Mouse (Mus musculus): ENCODE measurements around the gene Gm40193.

Gene Gm40193

GRCm38 (mm10) chr11:70532839-70533238 lies at the start of gene Gm40193:
TSS of gene Gm40193 (minus strand) at chr11:70532939.
- Histone ChIP-seq H3K27me3 (ENCODE audit: insufficient read depth, low read length) (peaks cover 4% of the 10 kb centered on the region), H3K9me3 (ENCODE audit: low read length) (no peaks in the 10 kb centered on the region), H3K4me1 (replicated peaks; ENCODE audit: low read depth, low read length) (peaks cover 9% of the 10 kb centered on the region; the same call in 1 of the 2 replicates), H3K4me3 (replicated peaks; ENCODE audit: low read length) (no peak within 1 kb of the TSS), H3K36me3 (ENCODE audit: insufficient read depth, low read length) (peaks cover 18% of the 10 kb centered on the region)
- TF ChIP-seq NANOG (IDR thresholded peaks at IDR 0.05; ENCODE audit: borderline replicate concordance, low read length) (no peak), POU5F1 (IDR thresholded peaks at IDR 0.05; ENCODE audit: borderline replicate concordance, low read length) (no peak), CTCF (conservative IDR thresholded peaks at IDR 0.05; ENCODE audit: low read length) (no peak)

- no peaks in the 10 kb centered on the region for H3K27me3 ChIP-seq (ENCODE audit: insufficient read depth, low read length)
- H3K9me3 ChIP-seq (ENCODE audit: low read length) = no peaks in the 10 kb centered on the region
- no peak overlapping the region for H3K4me3 ChIP-seq (replicated peaks; ENCODE audit: low read length)
- peaks cover 59% of the 10 kb centered on the region for H3K4me1 ChIP-seq (replicated peaks; ENCODE audit: low read depth, low read length)
- no peak for TF ChIP-seq NANOG (IDR thresholded peaks at IDR 0.05; ENCODE audit: borderline replicate concordance, low read length)
- no peak for TF ChIP-seq POU5F1 (IDR thresholded peaks at IDR 0.05; ENCODE audit: borderline replicate concordance, low read length)
- no peak for TF ChIP-seq CTCF (conservative IDR thresholded peaks at IDR 0.05; ENCODE audit: low read length)
- no peaks in the 10 kb centered on the region for H3K36me3 ChIP-seq (ENCODE audit: insufficient read depth, low read length)
Observed at GRCm38 (mm10) chr11:70582196-70582595, 49.5 kb upstream of the Gm40193 start.

- TF ChIP-seq CTCF (conservative IDR thresholded peaks at IDR 0.05; ENCODE audit: low read length) = no peak
- H3K4me3 ChIP-seq (replicated peaks; ENCODE audit: low read length) = no peak overlapping the region
- peaks cover 66% of the 10 kb centered on the region for H3K4me1 ChIP-seq (replicated peaks; ENCODE audit: low read depth, low read length)
- no peaks in the 10 kb centered on the region; the same call in 1 of the 2 replicates for H3K36me3 ChIP-seq (ENCODE audit: insufficient read depth, low read length)
- H3K27me3 ChIP-seq (ENCODE audit: insufficient read depth, low read length) = no peaks in the 10 kb centered on the region
- no peaks in the 10 kb centered on the region for H3K9me3 ChIP-seq (ENCODE audit: low read length)
Observed at GRCm38 (mm10) chr11:70580921-70581320, 48.2 kb upstream of the Gm40193 start.

- no peaks in the 10 kb centered on the region for H3K9me3 ChIP-seq (ENCODE audit: low read length)
- no peaks in the 10 kb centered on the region; the same call in 1 of the 2 replicates for H3K36me3 ChIP-seq (ENCODE audit: insufficient read depth, low read length)
- no peak for TF ChIP-seq NANOG (IDR thresholded peaks at IDR 0.05; ENCODE audit: borderline replicate concordance, low read length)
- H3K4me1 ChIP-seq (replicated peaks; ENCODE audit: low read depth, low read length) = peaks cover 61% of the 10 kb centered on the region
- no peak overlapping the region for H3K4me3 ChIP-seq (replicated peaks; ENCODE audit: low read length)
- H3K27me3 ChIP-seq (ENCODE audit: insufficient read depth, low read length) = no peaks in the 10 kb centered on the region
Observed at GRCm38 (mm10) chr11:70580358-70580720, 47.6 kb upstream of the Gm40193 start.

- peaks cover 57% of the 10 kb centered on the region for H3K4me1 ChIP-seq (replicated peaks; ENCODE audit: low read depth, low read length)
- TF ChIP-seq CTCF (conservative IDR thresholded peaks at IDR 0.05; ENCODE audit: low read length) = no peak
- TF ChIP-seq POU5F1 (IDR thresholded peaks at IDR 0.05; ENCODE audit: borderline replicate concordance, low read length) = no peak
- no peak for TF ChIP-seq NANOG (IDR thresholded peaks at IDR 0.05; ENCODE audit: borderline replicate concordance, low read length)
- no peaks in the 10 kb centered on the region for H3K27me3 ChIP-seq (ENCODE audit: insufficient read depth, low read length)
- no peaks in the 10 kb centered on the region; the same call in 1 of the 2 replicates for H3K36me3 ChIP-seq (ENCODE audit: insufficient read depth, low read length)
- no peak overlapping the region for H3K4me3 ChIP-seq (replicated peaks; ENCODE audit: low read length)
- no peaks in the 10 kb centered on the region for H3K9me3 ChIP-seq (ENCODE audit: low read length)
Observed at GRCm38 (mm10) chr11:70579710-70580357, 47.1 kb upstream of the Gm40193 start.

GRCm38 (mm10) chr11:70578962-70579361 lies 46.2 kb upstream of the Gm40193 start:
- Histone ChIP-seq H3K36me3 (ENCODE audit: insufficient read depth, low read length) (no peaks in the 10 kb centered on the region; the same call in 1 of the 2 replicates), H3K4me3 (replicated peaks; ENCODE audit: low read length) (no peak overlapping the region), H3K4me1 (replicated peaks; ENCODE audit: low read depth, low read length) (peaks cover 54% of the 10 kb centered on the region), H3K9me3 (ENCODE audit: low read length) (no peaks in the 10 kb centered on the region), H3K27me3 (ENCODE audit: insufficient read depth, low read length) (no peaks in the 10 kb centered on the region)
- TF ChIP-seq CTCF (conservative IDR thresholded peaks at IDR 0.05; ENCODE audit: low read length) (no peak), NANOG (IDR thresholded peaks at IDR 0.05; ENCODE audit: borderline replicate concordance, low read length) (no peak), POU5F1 (IDR thresholded peaks at IDR 0.05; ENCODE audit: borderline replicate concordance, low read length) (no peak)

GRCm38 (mm10) chr11:70577201-70577600 lies 44.5 kb upstream of the Gm40193 start:
- Histone ChIP-seq H3K9me3 (ENCODE audit: low read length) (no peaks in the 10 kb centered on the region), H3K27me3 (ENCODE audit: insufficient read depth, low read length) (no peaks in the 10 kb centered on the region), H3K36me3 (ENCODE audit: insufficient read depth, low read length) (no peaks in the 10 kb centered on the region; the same call in 1 of the 2 replicates), H3K4me1 (replicated peaks; ENCODE audit: low read depth, low read length) (peaks cover 64% of the 10 kb centered on the region), H3K4me3 (replicated peaks; ENCODE audit: low read length) (no peak overlapping the region)
- no peak for TF ChIP-seq NANOG (IDR thresholded peaks at IDR 0.05; ENCODE audit: borderline replicate concordance, low read length)
- TF ChIP-seq POU5F1 (IDR thresholded peaks at IDR 0.05; ENCODE audit: borderline replicate concordance, low read length) = no peak
- no peak for TF ChIP-seq CTCF (conservative IDR thresholded peaks at IDR 0.05; ENCODE audit: low read length)

GRCm38 (mm10) chr11:70573872-70574271 lies 41.1 kb upstream of the Gm40193 start:
- Histone ChIP-seq H3K4me1 (replicated peaks; ENCODE audit: low read depth, low read length) (peaks cover 69% of the 10 kb centered on the region), H3K27me3 (ENCODE audit: insufficient read depth, low read length) (no peaks in the 10 kb centered on the region), H3K9me3 (ENCODE audit: low read length) (no peaks in the 10 kb centered on the region), H3K4me3 (replicated peaks; ENCODE audit: low read length) (no peak overlapping the region), H3K36me3 (ENCODE audit: insufficient read depth, low read length) (no peaks in the 10 kb centered on the region; the same call in 1 of the 2 replicates)
- TF ChIP-seq POU5F1 (IDR thresholded peaks at IDR 0.05; ENCODE audit: borderline replicate concordance, low read length) (no peak), CTCF (conservative IDR thresholded peaks at IDR 0.05; ENCODE audit: low read length) (no peak)

GRCm38 (mm10) chr11:70572348-70572902 lies 39.7 kb upstream of the Gm40193 start:
- TF ChIP-seq CTCF (conservative IDR thresholded peaks at IDR 0.05; ENCODE audit: low read length) (no peak), POU5F1 (IDR thresholded peaks at IDR 0.05; ENCODE audit: borderline replicate concordance, low read length) (no peak)
- Histone ChIP-seq H3K36me3 (ENCODE audit: insufficient read depth, low read length) (peaks cover 10% of the 10 kb centered on the region), H3K9me3 (ENCODE audit: low read length) (no peaks in the 10 kb centered on the region), H3K4me1 (replicated peaks; ENCODE audit: low read depth, low read length) (peaks cover 55% of the 10 kb centered on the region), H3K27me3 (ENCODE audit: insufficient read depth, low read length) (no peaks in the 10 kb centered on the region), H3K4me3 (replicated peaks; ENCODE audit: low read length) (no peak overlapping the region)

Measured in E14TG2a.4 (cell line).